Comparison of ENCODE assay signal across 26 mouse cellular contexts in genomic region chr6:13180061-13180460, GRCm38 (mm10). TPM values are rescaled to one million over a fixed set of nuclear protein-coding genes. Genes with fewer than 3 reads are reported as not detected.
"Had no signal": no experiment of that assay in that cellular context is flagged by ENCODE, and none has a peak within 500 bp of the region (broad histone marks: within the 10 kb centered on the region; RNA-seq: fewer than 3 reads in every experiment).

No protein-coding gene starts in this region.

- DNase-seq: lung, adult 18-20 months; lung, embryonic 14.5 days; lung, postnatal 14 days; lung, postnatal 36 days; retina, postnatal 1 day; right cerebral cortex, adult 18-20 months; right cerebral cortex, postnatal 25 days; right cerebral cortex, postnatal 4 days; spleen, adult 18-20 months; thymus, adult 2 months; thymus, postnatal 25 days; thymus, postnatal 4 days had no signal

- H3K36me3 ChIP-seq: midbrain, embryonic 13.5 days; midbrain, embryonic 15.5 days; neural tube, embryonic 13.5 days; neural tube, embryonic 15.5 days; stomach, embryonic 15.5 days had no signal

- H3K4me3 ChIP-seq: megakaryocyte, embryonic 14.5 days; midbrain, embryonic 13.5 days; midbrain, embryonic 15.5 days; neural tube, embryonic 13.5 days; neural tube, embryonic 15.5 days; stomach, embryonic 15.5 days had no signal

- H3K27me3 ChIP-seq: megakaryocyte, embryonic 14.5 days; midbrain, embryonic 13.5 days; midbrain, embryonic 15.5 days; neural tube, embryonic 13.5 days; neural tube, embryonic 15.5 days; stomach, embryonic 15.5 days had no signal

- H3K4me2 ChIP-seq: lung, embryonic 14.5 days; midbrain, embryonic 11.5 days; midbrain, embryonic 13.5 days; midbrain, embryonic 15.5 days; neural tube, embryonic 13.5 days; neural tube, embryonic 15.5 days; stomach, embryonic 15.5 days had no signal

RNA-seq across cellular contexts. Expression of gene Vwde, which starts 44.7 kb away (rescaled TPM):
- polyA plus RNA-seq: liver, embryonic 16.5 days; macrophage; midbrain, embryonic 13.5 days; neural tube, embryonic 11.5 days; neural tube, embryonic 13.5 days; small intestine, adult 2 months; stomach, postnatal 0 days; testis, adult 2 months; thymus, adult 2 months; urinary bladder, adult 2 months had no signal
